Mouse (Mus musculus): Measurements from ENCODE around the gene Vmn2r58. TPM values are rescaled to one million over a fixed set of nuclear protein-coding genes. Genes with fewer than 3 reads are reported as not detected.
"Not testable (repeated sequence)": the region's sequence is repeated elsewhere in the genome, so short reads cannot be mapped to it uniquely, and the experiment has no call there.

Vmn2r58 gene
- not detected in 2 replicates for polyA plus RNA-seq (2011; ENCODE audit: insufficient read depth, insufficient read length, low replicate concordance, missing spikeins)

DNA sequence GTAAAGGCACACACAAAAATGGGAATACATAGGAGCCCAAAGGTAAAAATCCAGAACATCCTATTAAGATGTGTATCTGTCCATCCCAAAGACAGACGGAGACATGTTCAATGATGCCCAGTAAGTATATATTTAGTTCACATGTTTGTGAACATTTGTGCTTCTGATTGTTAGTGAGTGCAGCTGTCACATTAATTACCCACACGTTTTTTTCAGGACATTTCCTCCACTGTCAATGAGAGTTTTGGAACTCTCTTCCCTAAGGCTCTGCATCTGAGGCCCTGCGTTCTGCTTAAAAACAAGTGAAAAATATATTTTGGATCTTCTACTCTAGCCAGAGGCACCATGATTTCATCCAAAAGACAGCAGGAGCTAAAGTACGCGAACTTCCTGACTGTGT is at the start of gene Vmn2r58:
TSS of gene Vmn2r58 (minus strand) at position 101 of the 400 bp plus-strand sequence.
- 74% methylated on average over 5 of the region's 5 CpGs for WGBS
- H3K4me3 ChIP-seq (replicated peaks; ENCODE audit: control insufficient read depth, low read depth, low read length); H3K4me1 ChIP-seq (ENCODE audit: control insufficient read depth, insufficient read depth, low read length); H3K27ac ChIP-seq (ENCODE audit: control insufficient read depth, insufficient read depth, low read depth, low read length, poor library complexity): not testable (repeated sequence)

Other genes with a start within 250 kb of the Vmn2r58 start
- gene Zfp788, start 239.5 kb downstream of the Vmn2r58 start, polyA plus RNA-seq (2011; ENCODE audit: insufficient read depth, insufficient read length, low replicate concordance, missing spikeins): 4.1 and 6.2 TPM in 2 replicates
- 0.16 and 0.17 TPM in 2 replicates for gene Vmn2r59, start 186.3 kb upstream of the Vmn2r58 start, polyA plus RNA-seq (2011; ENCODE audit: insufficient read depth, insufficient read length, low replicate concordance, missing spikeins)
- gene Vmn2r60, start 235.1 kb upstream of the Vmn2r58 start, polyA plus RNA-seq (2011; ENCODE audit: insufficient read depth, insufficient read length, low replicate concordance, missing spikeins): 0.45 TPM in 1 of 2 replicates, not detected in the other